Mouse (Mus musculus) heart, embryonic 10.5 days (tissue): ENCODE measurements around the gene Fam169b. TPM values are rescaled to one million over a fixed set of nuclear protein-coding genes. Genes with fewer than 3 reads are reported as not detected.

Experiments used
- DNase-seq: peaks from one replicate; pipeline ENCODE4 v3.0.0-alpha.2; 2017; ENCODE audit warnings: low spot score
- H3K27ac ChIP-seq: fragments of 300-500 bp; sonication (generic); 2 replicates; pipeline ENCODE4 v1.5.1; 2016; ENCODE audit warnings: mild to moderate bottlenecking
- H3K27me3 ChIP-seq: fragments of 300-500 bp; sonication (generic); 2 replicates; pipeline ENCODE4 v1.6.1; 2016; ENCODE audit warnings: mild to moderate bottlenecking; ENCODE audit not compliant: poor library complexity, insufficient read depth, severe bottlenecking
- H3K36me3 ChIP-seq: fragments of 300-500 bp; sonication (generic); 2 replicates; pipeline ENCODE4 v1.6.1; 2016; ENCODE audit warnings: mild to moderate bottlenecking, moderate library complexity
- H3K4me1 ChIP-seq: fragments of 300-500 bp; sonication (generic); 2 replicates; pipeline ENCODE4 v1.6.1; 2016; ENCODE audit warnings: mild to moderate bottlenecking
- H3K4me3 ChIP-seq: fragments of 300-500 bp; sonication (generic); 2 replicates; pipeline ENCODE4 v1.5.1; 2016; ENCODE audit warnings: mild to moderate bottlenecking, moderate library complexity
- H3K9me3 ChIP-seq: fragments of 300-500 bp; sonication (generic); 2 replicates; pipeline ENCODE4 v1.6.1; 2016; ENCODE audit warnings: mild to moderate bottlenecking, moderate library complexity
- WGBS: fragments of 180-500 bp; shearing (Covaris S2); methylation state at CpG from one replicate; pipeline ENCODE4 v1.1.7; 2016; 5-methylcytosine and 5-hydroxymethylcytosine counted together
- polyA plus RNA-seq: library from polyadenylated mRNA; unstranded; fragments of >200 nt; fragmentation: Nextera tagmentation; extraction: Ambion mirVana; gene quantifications from 2 replicates; pipeline ENCODE4 v1.2.1, GENCODE M21; 2016

The Fam169b gene
- polyA plus RNA-seq, 1 experiment from 2014 or later, result 0.19 TPM

- Histone ChIP-seq H3K4me3 (no peak overlapping the region), H3K27me3 (no peaks in the 10 kb centered on the region), H3K27ac (no peak overlapping the region), H3K9me3 (no peaks in the 10 kb centered on the region), H3K36me3 (no peaks in the 10 kb centered on the region), H3K4me1 (no peaks in the 10 kb centered on the region)
- 23% methylated on average over 7 of the region's 7 CpGs for WGBS
- DNase-seq, result no peak
Observed at GRCm38 (mm10) chr7:68357407-68357806, 83.8 kb downstream of the Fam169b start.

GRCm38 (mm10) chr7:68362609-68363008 is 89.0 kb downstream of the Fam169b start:
- 71% methylated on average over 7 of the region's 7 CpGs for WGBS

GRCm38 (mm10) chr7:68365711-68366110 is 92.1 kb downstream of the Fam169b start:
- 0 out of 2 replicates have a peak, but pooled peaks cover 4% of the 10 kb centered on the region for H3K4me1 ChIP-seq
- H3K9me3 ChIP-seq, result no peaks in the 10 kb centered on the region
- no peak for DNase-seq
- H3K36me3 ChIP-seq, result no peaks in the 10 kb centered on the region
- 82% methylated on average over 9 of the region's 9 CpGs for WGBS
- H3K4me3 ChIP-seq, result no peak overlapping the region
- H3K27me3 ChIP-seq, result peaks cover 16% of the 10 kb centered on the region; the same call in 1 of the 2 replicates
- no peak overlapping the region for H3K27ac ChIP-seq

More at GRCm38 (mm10) chr7:68362609-68363008, 89.0 kb downstream of the Fam169b start:
- Histone ChIP-seq H3K27ac (no peak overlapping the region), H3K4me3 (no peak overlapping the region), H3K36me3 (no peaks in the 10 kb centered on the region), H3K4me1 (no peaks in the 10 kb centered on the region), H3K9me3 (no peaks in the 10 kb centered on the region), H3K27me3 (no peaks in the 10 kb centered on the region)
- DNase-seq, result no peak

- no peak for DNase-seq
- Histone ChIP-seq H3K9me3 (no peaks in the 10 kb centered on the region), H3K27me3 (peaks cover 48% of the 10 kb centered on the region), H3K4me3 (no peak overlapping the region), H3K36me3 (no peaks in the 10 kb centered on the region), H3K27ac (no peak overlapping the region), H3K4me1 (0 out of 2 replicates have a peak, but pooled peaks cover 4% of the 10 kb centered on the region)
- WGBS, result 82% methylated on average over 12 of the region's 12 CpGs
Observed at GRCm38 (mm10) chr7:68368948-68369347, 95.3 kb downstream of the Fam169b start.

- H3K36me3 ChIP-seq, result no peaks in the 10 kb centered on the region
- peaks cover 48% of the 10 kb centered on the region for H3K27me3 ChIP-seq
- peaks cover 8% of the 10 kb centered on the region; the same call in 1 of the 2 replicates for H3K4me1 ChIP-seq
- 1% methylated on average over 12 of the region's 13 CpGs for WGBS
- DNase-seq, result peak; percentile 85
- no peaks in the 10 kb centered on the region for H3K9me3 ChIP-seq
- peak overlapping the region; percentile 51 for H3K4me3 ChIP-seq
- no peak overlapping the region for H3K27ac ChIP-seq
Observed at GRCm38 (mm10) chr7:68369694-68370093, 96.1 kb downstream of the Fam169b start.

DNA sequence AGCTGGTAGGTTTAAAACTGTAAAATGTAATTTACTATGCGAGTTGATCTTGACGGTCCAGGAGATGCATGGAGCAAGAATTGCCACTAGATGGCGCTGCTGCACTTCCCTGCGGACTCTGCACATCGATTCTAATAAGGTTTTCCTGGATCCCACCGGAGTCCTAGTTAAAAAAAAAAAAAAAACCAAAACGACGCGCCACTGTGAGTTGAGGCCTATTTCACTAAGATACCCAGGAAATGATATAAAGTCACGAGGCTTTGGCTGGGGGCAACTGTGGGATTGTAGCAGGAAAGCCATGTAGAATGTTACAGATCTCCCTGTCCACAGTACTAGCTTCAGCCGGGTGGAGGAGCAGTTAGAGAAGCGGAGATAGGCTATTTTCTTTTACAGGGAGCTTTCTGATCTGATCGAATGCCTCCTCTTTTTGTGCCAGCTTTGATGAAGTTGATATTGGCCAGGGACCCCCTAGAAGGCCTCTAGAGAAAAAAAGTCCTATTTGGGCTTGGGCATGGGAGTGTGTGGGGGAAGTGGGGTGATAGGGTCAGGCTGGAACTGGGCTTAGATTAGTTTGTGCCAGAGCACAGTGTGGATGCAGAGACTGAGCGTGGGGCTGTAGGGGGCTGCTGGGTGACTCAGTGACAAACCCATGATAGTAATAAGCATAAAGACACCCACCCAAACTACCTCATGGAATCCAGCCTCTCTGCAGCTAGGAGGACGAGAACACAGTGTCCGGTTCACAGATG is 100.6 kb downstream of the Fam169b start:
- peak; percentile 87 for DNase-seq
- Histone ChIP-seq H3K4me1 (peaks cover 28% of the 10 kb centered on the region), H3K9me3 (no peaks in the 10 kb centered on the region), H3K27me3 (peaks cover 63% of the 10 kb centered on the region), H3K27ac (no peak overlapping the region), H3K36me3 (no peaks in the 10 kb centered on the region), H3K4me3 (peak overlapping the region; percentile 19)
- 7% methylated on average over 16 of the region's 16 CpGs for WGBS

DNA sequence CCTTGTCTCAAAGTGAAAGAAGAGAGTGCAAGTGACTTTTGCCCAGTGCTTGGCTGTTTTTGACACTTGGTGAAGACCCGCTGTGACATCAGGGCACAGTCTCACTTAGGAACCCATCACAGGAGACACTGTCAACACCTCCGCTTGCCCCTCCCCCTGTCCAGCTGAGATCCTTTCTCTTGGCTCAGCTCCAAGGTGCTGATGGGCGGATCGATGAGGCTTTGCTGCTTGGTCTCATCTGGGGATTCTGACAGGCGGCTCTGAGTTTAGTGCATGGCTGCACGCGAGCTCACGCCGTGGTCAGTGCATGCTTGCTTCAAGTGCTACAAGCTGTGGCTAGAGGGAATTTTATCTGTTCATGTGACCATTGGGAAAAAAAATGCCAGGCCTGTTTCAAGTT is 108.5 kb downstream of the Fam169b start:
- 14% methylated on average over 9 of the region's 9 CpGs for WGBS
- no peaks in the 10 kb centered on the region for H3K36me3 ChIP-seq

DNA sequence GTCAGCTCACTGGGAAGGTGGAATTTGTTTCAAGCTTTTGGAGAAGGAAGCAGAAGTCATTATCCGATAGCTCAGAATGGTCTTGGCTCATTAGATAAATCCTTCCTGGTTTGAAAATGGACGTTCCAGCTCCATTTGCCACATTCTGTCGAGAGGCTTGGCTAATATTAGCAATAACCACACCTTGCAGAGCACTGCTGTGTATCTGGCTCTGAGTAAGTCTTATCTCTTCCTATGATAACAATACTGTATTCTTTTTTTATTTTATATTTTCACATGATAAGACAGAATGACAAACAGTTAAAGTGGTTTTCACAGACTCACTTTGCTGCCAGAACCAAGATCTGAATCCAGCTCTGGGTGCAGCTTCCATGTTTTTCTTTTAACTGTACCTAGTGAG is 113.1 kb downstream of the Fam169b start:
- Histone ChIP-seq H3K9me3 (no peaks in the 10 kb centered on the region), H3K27ac (no peak overlapping the region), H3K4me3 (no peak overlapping the region), H3K27me3 (peaks cover 9% of the 10 kb centered on the region; the same call in 1 of the 2 replicates), H3K36me3 (no peaks in the 10 kb centered on the region), H3K4me1 (peaks cover 16% of the 10 kb centered on the region)
- 57% methylated on average over 3 of the region's 3 CpGs for WGBS
- no peak for DNase-seq

More for the DNA sequence above, 108.5 kb downstream of the Fam169b start:
- DNase-seq, result no peak
- peaks cover 25% of the 10 kb centered on the region for H3K4me1 ChIP-seq
- peaks cover 18% of the 10 kb centered on the region for H3K27me3 ChIP-seq
- H3K4me3 ChIP-seq, result no peak overlapping the region
- H3K27ac ChIP-seq, result 0 out of 2 replicates have a peak overlapping the region, but pooled peaks have one; percentile 13
- H3K9me3 ChIP-seq, result no peaks in the 10 kb centered on the region

DNA sequence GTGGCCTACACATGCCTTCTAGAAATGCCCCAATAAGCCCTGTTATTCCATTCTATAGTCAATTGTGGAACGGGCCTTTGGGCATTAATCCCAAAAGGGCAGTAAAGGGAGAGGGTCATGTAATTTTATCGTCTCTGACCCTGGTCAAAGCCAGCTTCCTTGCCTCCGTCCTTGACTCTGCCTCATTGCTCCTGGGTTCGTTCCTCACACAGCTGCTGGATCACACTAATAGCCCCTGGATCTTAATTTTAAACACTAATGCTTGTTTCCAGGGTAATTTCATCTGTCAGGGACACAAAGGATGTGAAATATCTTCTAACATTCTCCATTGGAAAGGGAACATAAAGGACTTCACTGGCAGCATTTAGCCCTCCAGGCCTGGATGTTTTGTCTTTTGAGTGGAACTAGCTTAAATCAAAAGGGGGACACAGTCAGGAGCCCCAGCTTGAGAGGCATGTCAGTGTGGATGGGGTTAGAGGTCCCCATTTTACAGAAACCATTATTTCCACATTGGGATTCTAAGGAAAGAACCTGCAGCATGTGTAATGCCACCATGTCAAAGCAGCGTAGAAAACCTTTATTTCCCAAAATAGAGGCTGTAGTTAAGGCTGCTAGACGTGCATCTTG is 122.2 kb downstream of the Fam169b start:
- DNase-seq, result no peak
- H3K27ac ChIP-seq, result no peak overlapping the region
- H3K27me3 ChIP-seq, result no peaks in the 10 kb centered on the region
- no peaks in the 10 kb centered on the region for H3K36me3 ChIP-seq
- no peak overlapping the region for H3K4me3 ChIP-seq
- WGBS, result 78% methylated on average over 6 of the region's 6 CpGs
- no peaks in the 10 kb centered on the region for H3K4me1 ChIP-seq
- H3K9me3 ChIP-seq, result no peaks in the 10 kb centered on the region

DNA sequence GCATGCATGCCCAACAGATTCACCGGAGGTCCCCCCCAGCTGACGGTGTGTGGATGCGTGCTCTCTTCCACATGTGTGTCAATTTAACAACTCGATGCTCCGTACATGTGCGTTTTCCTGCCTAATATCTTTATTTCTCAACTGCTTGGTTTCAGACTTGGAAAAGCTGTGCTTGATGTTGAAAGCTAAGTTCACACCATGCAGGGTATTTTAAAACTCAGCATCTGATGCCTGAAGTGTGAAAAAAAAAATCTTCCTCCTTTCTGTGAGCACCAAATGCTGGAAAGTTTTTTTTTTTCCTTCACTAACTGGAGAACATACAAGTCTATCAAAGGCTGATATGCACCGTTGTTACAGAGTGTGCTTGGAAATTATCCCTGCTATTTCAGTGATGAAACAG is 126.9 kb downstream of the Fam169b start:
- no peaks in the 10 kb centered on the region for H3K36me3 ChIP-seq
- H3K9me3 ChIP-seq, result no peaks in the 10 kb centered on the region
- H3K27me3 ChIP-seq, result no peaks in the 10 kb centered on the region
- no peak overlapping the region for H3K27ac ChIP-seq
- H3K4me3 ChIP-seq, result no peak overlapping the region
- DNase-seq, result no peak
- H3K4me1 ChIP-seq, result no peaks in the 10 kb centered on the region
- WGBS, result 90% methylated on average over 7 of the region's 7 CpGs

DNA sequence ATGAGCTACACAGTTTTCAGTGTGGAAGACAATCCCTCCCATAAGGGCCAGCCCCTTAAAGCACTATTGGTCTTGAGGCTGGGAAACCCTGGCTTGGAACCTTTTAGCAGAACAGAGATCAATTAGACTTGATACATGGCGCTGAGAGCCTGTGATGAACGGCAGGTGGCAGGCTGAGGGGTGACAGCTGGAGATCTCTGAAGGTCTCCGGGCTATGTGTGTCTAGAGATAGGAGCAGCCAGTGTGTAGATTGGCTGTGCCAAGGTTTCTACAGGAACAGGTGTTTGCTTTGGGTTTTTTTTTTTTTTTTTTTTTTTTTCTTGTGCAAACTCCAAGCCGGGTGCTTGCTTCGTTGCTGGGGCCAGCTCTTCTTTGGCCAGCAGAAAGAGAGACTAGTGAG is 135.0 kb downstream of the Fam169b start:
- Histone ChIP-seq H3K27ac (no peak overlapping the region), H3K27me3 (no peaks in the 10 kb centered on the region), H3K9me3 (no peaks in the 10 kb centered on the region), H3K36me3 (no peaks in the 10 kb centered on the region), H3K4me1 (0 out of 2 replicates have a peak, but pooled peaks cover 6% of the 10 kb centered on the region), H3K4me3 (no peak overlapping the region)
- no peak for DNase-seq
- WGBS, result 46% methylated on average over 5 of the region's 5 CpGs
